Mouse (Mus musculus) heart, embryonic 16.5 days (tissue): ENCODE measurements around the gene Sgms2. TPM values are rescaled to one million over a fixed set of nuclear protein-coding genes. Genes with fewer than 3 reads are reported as not detected.

Experiments
- ATAC-seq: fragments of 200-750 bp; cut with Nextera tagmentation; replicated peaks from 2 replicates; pipeline ENCODE4 v1.8.0; 2017; ENCODE audit warnings: moderate number of reproducible peaks; ENCODE audit not compliant: insufficient read depth, low FRiP score; ENCODE audit errors: extremely low read depth
- H3K27ac ChIP-seq: fragments of 300-500 bp; sonication (generic); 2 replicates; pipeline ENCODE4 v1.5.1; 2014; ENCODE audit warnings: mild to moderate bottlenecking, low read length, control low read depth, moderate library complexity
- H3K27me3 ChIP-seq: fragments of 300-500 bp; sonication (generic); 2 replicates; pipeline ENCODE4 v1.6.1; 2014; ENCODE audit warnings: low read length, mixed read lengths; ENCODE audit not compliant: control insufficient read depth, insufficient read depth
- H3K36me3 ChIP-seq: fragments of 300-500 bp; sonication (generic); 2 replicates; pipeline ENCODE4 v1.6.1; 2014; ENCODE audit not compliant: control insufficient read depth, insufficient read depth
- H3K4me1 ChIP-seq: fragments of 300-500 bp; sonication (generic); 2 replicates; pipeline ENCODE4 v1.6.1; 2014; ENCODE audit warnings: low read length, mixed read lengths; ENCODE audit not compliant: control insufficient read depth, insufficient read depth
- H3K4me2 ChIP-seq: fragments of 300-500 bp; sonication (generic); 2 replicates; pipeline ENCODE4 v1.6.1; 2014; ENCODE audit warnings: low read depth, mild to moderate bottlenecking, control low read depth, low read length
- H3K4me3 ChIP-seq: fragments of 300-500 bp; sonication (generic); 2 replicates; pipeline ENCODE4 v1.5.1; 2014; ENCODE audit warnings: mild to moderate bottlenecking, control low read depth, low read length
- H3K9ac ChIP-seq: fragments of 300-500 bp; sonication (generic); 2 replicates; pipeline ENCODE4 v1.6.1; 2014; ENCODE audit warnings: low read length, control low read depth
- H3K9me3 ChIP-seq: fragments of 300-500 bp; sonication (generic); replicated peaks from 2 replicates; pipeline ENCODE4 v1.6.1; 2016; ENCODE audit warnings: low read length; ENCODE audit not compliant: control insufficient read depth
- WGBS: fragments of 180-500 bp; shearing (Covaris S2); extraction: QIAGEN DNeasy Blood & Tissue Kit; methylation state at CpG from one replicate; pipeline ENCODE4 v1.1.7; 2014; 5-methylcytosine and 5-hydroxymethylcytosine counted together
- polyA plus RNA-seq: library from polyadenylated mRNA; unstranded; fragments of >200 nt; fragmentation: Nextera tagmentation; extraction: Ambion mirVana; gene quantifications from 2 replicates; pipeline ENCODE4 v1.2.1, GENCODE M21; 2015

The Sgms2 gene
- polyA plus RNA-seq, 1 experiment from 2014 or later, result 1.3 TPM

GRCm38 (mm10) chr3:131479415-131479814, 11.8 kb downstream of the Sgms2 start:
- no peaks in the 10 kb centered on the region; the same call in 1 of the 2 replicates for H3K9me3 ChIP-seq
- H3K9ac ChIP-seq, result no peak overlapping the region
- H3K36me3 ChIP-seq, result no peaks in the 10 kb centered on the region
- WGBS, result 72% methylated on average over 3 of the region's 3 CpGs
- no peak overlapping the region for H3K27ac ChIP-seq
- no peaks in the 10 kb centered on the region for H3K4me1 ChIP-seq
- H3K4me2 ChIP-seq, result no peak overlapping the region
- no peak for ATAC-seq
- no peak overlapping the region for H3K4me3 ChIP-seq
- H3K27me3 ChIP-seq, result no peaks in the 10 kb centered on the region

GRCm38 (mm10) chr3:131476002-131476401, 15.2 kb downstream of the Sgms2 start:
- H3K4me3 ChIP-seq, result no peak overlapping the region
- ATAC-seq, result no peak
- H3K9ac ChIP-seq, result no peak overlapping the region
- H3K27me3 ChIP-seq, result no peaks in the 10 kb centered on the region
- no peaks in the 10 kb centered on the region for H3K4me1 ChIP-seq
- H3K9me3 ChIP-seq, result no peaks in the 10 kb centered on the region; the same call in 1 of the 2 replicates
- H3K27ac ChIP-seq, result no peak overlapping the region
- H3K4me2 ChIP-seq, result no peak overlapping the region
- 92% methylated on average over 10 of the region's 10 CpGs for WGBS
- H3K36me3 ChIP-seq, result no peaks in the 10 kb centered on the region

- no peak for ATAC-seq
- H3K4me2 ChIP-seq, result no peak overlapping the region
- H3K27me3 ChIP-seq, result no peaks in the 10 kb centered on the region
- H3K9ac ChIP-seq, result no peak overlapping the region
- H3K9me3 ChIP-seq, result no peaks in the 10 kb centered on the region
- H3K36me3 ChIP-seq, result no peaks in the 10 kb centered on the region
- 55% methylated on average over 13 of the region's 13 CpGs for WGBS
- no peaks in the 10 kb centered on the region for H3K4me1 ChIP-seq
- no peak overlapping the region for H3K4me3 ChIP-seq
- H3K27ac ChIP-seq, result no peak overlapping the region
Observed at GRCm38 (mm10) chr3:131474526-131474925, 16.7 kb downstream of the Sgms2 start.

- no peak for ATAC-seq
- WGBS, result 33% methylated on average over 1 of the region's 1 CpGs
- no peak overlapping the region for H3K4me2 ChIP-seq
- H3K36me3 ChIP-seq, result no peaks in the 10 kb centered on the region
- H3K4me3 ChIP-seq, result no peak overlapping the region
- H3K9me3 ChIP-seq, result no peaks in the 10 kb centered on the region
- H3K27ac ChIP-seq, result no peak overlapping the region
- H3K4me1 ChIP-seq, result no peaks in the 10 kb centered on the region
- no peak overlapping the region for H3K9ac ChIP-seq
- no peaks in the 10 kb centered on the region for H3K27me3 ChIP-seq
Observed at GRCm38 (mm10) chr3:131473496-131473895, 17.7 kb downstream of the Sgms2 start.

- 53% methylated on average over 6 of the region's 6 CpGs for WGBS
- H3K27ac ChIP-seq, result no peak overlapping the region
- no peak overlapping the region for H3K9ac ChIP-seq
Observed at GRCm38 (mm10) chr3:131471836-131472235, 19.4 kb downstream of the Sgms2 start.

GRCm38 (mm10) chr3:131471435-131471834, 19.8 kb downstream of the Sgms2 start:
- Histone ChIP-seq H3K27me3 (no peaks in the 10 kb centered on the region), H3K4me1 (no peaks in the 10 kb centered on the region), H3K36me3 (no peaks in the 10 kb centered on the region), H3K9ac (no peak overlapping the region), H3K27ac (no peak overlapping the region), H3K9me3 (no peaks in the 10 kb centered on the region), H3K4me2 (no peak overlapping the region), H3K4me3 (no peak overlapping the region)
- no peak for ATAC-seq
- WGBS, result 81% methylated on average over 11 of the region's 11 CpGs

More at GRCm38 (mm10) chr3:131471836-131472235, 19.4 kb downstream of the Sgms2 start:
- no peaks in the 10 kb centered on the region for H3K4me1 ChIP-seq
- ATAC-seq, result no peak
- H3K4me2 ChIP-seq, result no peak overlapping the region
- no peaks in the 10 kb centered on the region for H3K27me3 ChIP-seq
- H3K9me3 ChIP-seq, result no peaks in the 10 kb centered on the region
- no peak overlapping the region for H3K4me3 ChIP-seq
- H3K36me3 ChIP-seq, result no peaks in the 10 kb centered on the region

GRCm38 (mm10) chr3:131470837-131471236, 20.4 kb downstream of the Sgms2 start:
- H3K4me1 ChIP-seq, result no peaks in the 10 kb centered on the region
- no peak overlapping the region for H3K9ac ChIP-seq
- WGBS, result 56% methylated on average over 9 of the region's 9 CpGs
- no peaks in the 10 kb centered on the region for H3K9me3 ChIP-seq
- H3K27me3 ChIP-seq, result no peaks in the 10 kb centered on the region
- H3K4me3 ChIP-seq, result no peak overlapping the region
- no peaks in the 10 kb centered on the region for H3K36me3 ChIP-seq
- no peak overlapping the region for H3K4me2 ChIP-seq
- ATAC-seq, result no peak
- H3K27ac ChIP-seq, result no peak overlapping the region

GRCm38 (mm10) chr3:131469636-131470035, 21.6 kb downstream of the Sgms2 start:
- no peak overlapping the region for H3K4me2 ChIP-seq
- no peak overlapping the region for H3K27ac ChIP-seq
- H3K27me3 ChIP-seq, result no peaks in the 10 kb centered on the region
- ATAC-seq, result no peak
- no peaks in the 10 kb centered on the region for H3K4me1 ChIP-seq
- no peaks in the 10 kb centered on the region for H3K9me3 ChIP-seq
- no peaks in the 10 kb centered on the region for H3K36me3 ChIP-seq
- 44% methylated on average over 3 of the region's 3 CpGs for WGBS
- H3K4me3 ChIP-seq, result no peak overlapping the region
- no peak overlapping the region for H3K9ac ChIP-seq

GRCm38 (mm10) chr3:131466371-131466770, 24.8 kb downstream of the Sgms2 start:
- H3K27me3 ChIP-seq, result no peaks in the 10 kb centered on the region
- no peaks in the 10 kb centered on the region for H3K9me3 ChIP-seq
- 85% methylated on average over 6 of the region's 6 CpGs for WGBS
- no peak overlapping the region for H3K27ac ChIP-seq
- no peak overlapping the region for H3K4me2 ChIP-seq
- H3K4me3 ChIP-seq, result no peak overlapping the region
- H3K4me1 ChIP-seq, result no peaks in the 10 kb centered on the region
- no peaks in the 10 kb centered on the region for H3K36me3 ChIP-seq
- ATAC-seq, result no peak
- H3K9ac ChIP-seq, result no peak overlapping the region
